Mouse (Mus musculus): ENCODE data around the gene A030005K14Rik.

The A030005K14Rik gene

GRCm38 (mm10) chr1:83059278-83059677, at the start of gene A030005K14Rik:
TSS of gene A030005K14Rik (minus strand) at chr1:83059378.
- DNase-seq (ENCODE audit: low spot score in 2 of 2) = no peak

DNA sequence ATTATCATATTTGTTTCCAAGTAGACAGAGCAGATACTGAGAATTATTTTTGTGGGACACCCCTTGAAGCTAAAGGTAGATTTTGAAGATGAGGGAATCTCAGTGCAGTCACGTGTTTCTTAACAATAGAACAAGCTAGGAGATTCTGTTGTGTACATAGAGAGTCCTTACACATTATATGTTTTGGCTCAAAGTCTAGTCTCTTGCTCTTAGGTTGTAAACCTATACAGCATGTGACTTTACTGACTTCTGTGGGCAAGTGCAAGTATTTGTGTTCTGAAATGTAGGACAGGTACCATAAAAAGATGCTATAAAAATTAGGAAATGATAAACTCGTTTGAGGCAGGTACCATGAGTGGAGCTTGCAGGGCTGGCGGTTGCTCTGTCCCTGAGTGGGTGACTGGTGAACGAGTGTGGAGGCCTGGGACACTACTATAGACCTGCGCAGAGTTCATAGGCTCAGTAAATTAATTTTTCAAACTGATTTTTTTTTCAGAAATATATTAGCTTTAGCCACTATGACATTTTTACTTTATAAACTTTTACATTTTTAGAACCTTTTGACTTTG, 48.3 kb upstream of the A030005K14Rik start:
- DNase-seq (ENCODE audit: low spot score in 2 of 2) = no peak

- DNase-seq (ENCODE audit: low spot score in 2 of 2) = no peak
Measured at GRCm38 (mm10) chr1:83105464-83105863, 46.3 kb upstream of the A030005K14Rik start.

DNA sequence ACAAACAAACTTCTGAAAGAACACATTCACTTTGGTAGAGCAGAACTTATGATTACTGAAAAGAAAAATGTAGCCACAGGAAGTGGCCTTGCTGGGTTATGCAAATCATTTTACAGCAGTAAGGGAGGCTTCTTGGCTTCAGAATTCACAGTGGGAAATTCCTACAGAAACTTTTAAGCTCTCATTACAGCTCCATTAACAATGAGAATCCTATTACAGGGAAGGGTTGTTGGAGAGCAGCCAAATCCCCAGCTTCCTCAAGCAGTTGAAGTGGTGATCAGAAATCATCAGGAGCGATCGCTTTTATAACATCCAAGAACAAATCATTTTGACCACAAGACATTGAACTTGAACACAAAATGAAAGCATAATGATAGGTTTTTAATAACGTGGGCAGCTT, 42.7 kb upstream of the A030005K14Rik start:
- no peak for DNase-seq (ENCODE audit: low spot score in 2 of 2)

DNA sequence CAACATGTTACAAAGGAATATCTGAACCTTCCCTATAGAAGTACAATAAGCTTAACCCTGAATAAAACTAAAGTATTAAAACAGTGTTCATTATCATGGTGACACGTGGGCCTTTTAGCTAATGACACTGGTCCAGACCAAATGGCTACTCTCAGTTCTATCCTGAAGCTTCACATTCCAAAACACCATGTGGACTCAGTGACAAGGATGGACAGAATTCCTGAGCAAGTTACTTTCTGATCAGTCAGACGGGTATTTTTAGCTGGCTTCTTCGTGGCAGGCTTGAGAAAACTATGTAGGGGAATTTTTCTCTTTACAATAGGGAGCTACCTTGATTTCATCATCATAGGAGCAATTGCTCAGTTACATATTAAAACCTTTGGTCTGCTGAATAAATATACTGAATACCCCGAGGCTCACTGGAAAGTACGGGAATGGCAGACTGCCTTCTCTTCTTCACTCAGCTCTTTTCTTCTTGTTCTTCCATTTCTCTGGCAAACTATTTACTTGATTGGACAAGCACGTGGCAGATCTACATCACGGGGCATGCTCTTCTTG, 40.5 kb upstream of the A030005K14Rik start:
- DNase-seq (ENCODE audit: low spot score in 2 of 2) = no peak

- no peak for DNase-seq (ENCODE audit: low spot score in 2 of 2)
Measured at GRCm38 (mm10) chr1:83099160-83099559, 40.0 kb upstream of the A030005K14Rik start.

- no peak for DNase-seq (ENCODE audit: low spot score in 2 of 2)
Measured at GRCm38 (mm10) chr1:83096935-83097334, 37.8 kb upstream of the A030005K14Rik start.

DNA sequence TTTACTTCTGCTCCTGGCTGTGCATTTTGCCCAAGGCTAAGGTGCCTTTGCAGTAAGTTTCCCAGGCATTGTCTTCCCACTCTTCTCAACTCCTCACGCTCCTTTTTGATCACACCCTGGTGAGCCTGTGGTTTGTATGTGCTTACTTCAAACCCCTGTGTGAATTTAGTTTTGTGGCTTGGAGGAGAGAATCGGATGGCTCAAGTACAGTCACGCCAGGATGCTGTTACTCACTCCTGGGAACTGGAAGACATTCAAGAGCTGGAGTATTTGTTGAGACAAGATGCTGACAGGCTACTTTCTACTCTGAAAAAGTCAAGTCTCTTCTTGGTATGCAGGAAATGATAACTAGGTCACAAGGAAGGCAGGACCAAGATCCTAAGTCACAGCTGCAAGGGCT, 32.1 kb upstream of the A030005K14Rik start:
- DNase-seq (ENCODE audit: low spot score in 2 of 2) = no peak

- no peak for DNase-seq (ENCODE audit: low spot score in 2 of 2)
Measured at GRCm38 (mm10) chr1:83084790-83085189, 25.6 kb upstream of the A030005K14Rik start.

GRCm38 (mm10) chr1:83077016-83077415, 17.8 kb upstream of the A030005K14Rik start:
- DNase-seq (ENCODE audit: low spot score in 2 of 2) = no peak

GRCm38 (mm10) chr1:83076190-83076917, 17.2 kb upstream of the A030005K14Rik start:
- peak in 1 of 2 experiments; percentile 1 for DNase-seq (ENCODE audit: low spot score in 2 of 2)

GRCm38 (mm10) chr1:83075526-83076189, 16.5 kb upstream of the A030005K14Rik start:
- DNase-seq (ENCODE audit: low spot score in 2 of 2) = no peak

- DNase-seq (ENCODE audit: low spot score in 2 of 2) = no peak
Measured at GRCm38 (mm10) chr1:83067205-83067604, 8.0 kb upstream of the A030005K14Rik start.

DNA sequence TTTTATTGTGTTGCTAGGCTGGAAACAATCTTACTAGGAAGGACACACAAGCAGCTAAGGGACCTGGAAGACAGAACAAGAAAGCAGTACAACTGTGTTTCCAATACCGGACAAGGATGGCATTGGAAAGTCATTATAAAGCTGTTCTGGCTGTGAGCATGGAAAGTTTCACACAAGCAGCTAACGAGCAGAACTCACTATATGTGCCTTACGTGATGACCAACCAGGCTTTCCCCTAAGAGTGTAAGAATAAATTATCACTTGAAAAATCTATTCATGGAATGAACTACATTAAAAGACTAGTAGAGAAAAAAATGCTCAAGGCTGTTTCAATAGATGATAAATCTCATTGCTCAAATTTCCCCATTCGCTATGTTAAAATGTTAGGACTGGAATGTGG, 7.4 kb upstream of the A030005K14Rik start:
- DNase-seq (ENCODE audit: low spot score in 2 of 2) = no peak

DNA sequence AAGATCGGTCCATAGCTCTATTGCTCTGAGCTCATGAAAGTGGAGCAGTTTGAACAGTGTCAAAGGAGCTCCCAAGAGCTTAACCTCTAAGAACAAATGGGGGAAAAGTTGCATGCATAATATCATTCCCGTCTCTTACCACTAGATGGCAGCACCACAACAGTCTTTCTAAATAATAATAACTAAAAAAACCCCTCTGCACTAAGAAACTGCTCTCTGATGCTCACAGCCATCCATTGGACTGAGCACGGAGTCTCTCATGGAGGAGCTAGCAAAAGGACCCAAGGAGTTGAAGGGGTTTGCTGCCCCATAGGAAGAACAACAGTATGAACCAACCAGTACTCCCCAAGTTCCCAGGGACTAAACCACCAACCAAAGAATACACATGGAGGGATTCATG, 5.7 kb upstream of the A030005K14Rik start:
- DNase-seq (ENCODE audit: low spot score in 2 of 2) = no peak

GRCm38 (mm10) chr1:83060643-83061042, 1.5 kb upstream of the A030005K14Rik start, which contains the start of gene Krtap28-13:
TSS of gene Krtap28-13 (plus strand) at chr1:83060930.
- DNase-seq (ENCODE audit: low spot score in 2 of 2) = no peak

DNA sequence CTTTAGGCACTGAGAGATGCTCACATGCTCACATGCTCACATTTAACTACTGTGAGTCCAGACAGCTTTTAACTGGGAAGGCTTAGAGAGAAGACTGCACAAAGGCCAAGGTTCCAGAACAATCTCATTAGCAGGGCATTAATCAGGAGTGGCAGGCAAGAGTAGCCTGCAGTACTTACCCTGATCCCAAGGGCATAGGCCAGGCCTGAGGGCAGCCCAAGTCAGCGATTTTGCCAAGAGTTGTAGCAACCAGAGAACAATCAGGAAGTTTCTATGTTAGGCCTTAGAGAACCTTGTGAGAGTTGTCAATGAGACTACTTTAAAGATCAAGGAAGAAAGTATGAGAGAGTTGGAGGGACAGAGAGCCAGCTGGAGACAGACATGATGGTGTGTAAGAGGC, 697 bp downstream of the A030005K14Rik start:
- DNase-seq (ENCODE audit: low spot score in 2 of 2) = no peak

DNA sequence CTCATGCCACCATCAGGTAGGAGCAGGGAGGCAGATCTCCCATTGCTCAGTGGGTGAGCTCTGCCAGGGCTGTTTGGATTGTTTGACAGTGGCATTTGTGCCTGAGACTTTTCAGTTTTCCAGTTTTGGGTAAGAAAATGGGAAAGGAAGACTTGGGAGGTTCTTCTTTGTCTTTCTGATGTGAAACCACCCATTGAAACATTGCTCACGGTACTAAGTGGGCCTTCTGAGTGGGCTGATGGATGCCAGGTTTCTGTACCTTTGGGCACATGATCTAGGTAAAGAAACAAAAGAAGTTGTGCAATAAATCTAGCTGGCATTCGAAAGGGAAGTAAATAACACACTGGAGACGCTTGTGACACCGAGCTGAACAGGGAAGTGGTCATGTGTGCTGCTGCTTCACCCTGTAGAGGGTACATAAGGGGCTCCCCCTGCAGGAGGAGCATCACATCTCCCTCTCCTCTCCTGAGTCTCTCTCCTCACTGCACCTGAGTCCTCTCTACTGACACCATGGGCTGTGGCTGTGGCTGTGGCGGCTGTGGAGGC, 14.2 kb downstream of the A030005K14Rik start, which contains the start of gene Gm47969:
TSS of gene Gm47969 (plus strand) at position 51 of the 546 bp plus-strand sequence.
- no peak for DNase-seq (ENCODE audit: low spot score in 2 of 2)

GRCm38 (mm10) chr1:83042380-83042779, 16.8 kb downstream of the A030005K14Rik start, which contains the start of gene Krtap28-10:
TSS of gene Krtap28-10 (minus strand) at chr1:83042480.
- DNase-seq (ENCODE audit: low spot score in 2 of 2) = no peak

GRCm38 (mm10) chr1:83039080-83039479, 20.1 kb downstream of the A030005K14Rik start:
- no peak for DNase-seq (ENCODE audit: low spot score in 2 of 2)

DNA sequence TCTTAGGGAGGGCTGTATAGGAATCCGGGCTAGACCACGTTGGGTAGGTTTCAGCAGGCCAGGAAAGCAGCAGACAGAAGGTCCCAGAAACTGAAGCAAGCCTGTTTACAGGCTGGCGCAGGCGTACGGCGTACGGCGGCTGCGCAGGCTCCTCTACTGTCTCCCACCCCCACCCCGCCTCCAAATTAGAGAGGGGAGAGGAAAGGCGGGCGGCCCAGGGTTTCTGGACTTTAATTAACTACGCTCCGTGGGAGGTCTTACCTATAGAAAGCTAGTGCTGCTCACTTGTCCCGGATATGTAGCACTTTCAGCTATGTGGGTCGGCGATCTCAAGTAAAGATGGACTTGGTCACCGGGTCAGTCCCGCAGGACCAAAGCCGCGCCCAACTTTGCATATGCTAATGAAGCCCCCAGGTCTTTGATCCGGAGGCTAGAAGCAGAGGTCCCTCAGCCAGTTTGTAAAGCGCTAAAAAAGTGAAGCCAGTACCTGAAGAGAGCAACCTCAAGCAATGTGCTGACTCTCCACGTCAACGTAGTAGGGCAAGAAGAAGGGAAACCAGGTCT, 21.0 kb downstream of the A030005K14Rik start, which contains the start of gene Slc19a3:
TSS of gene Slc19a3 (minus strand) at position 340 of the 564 bp plus-strand sequence.
- DNase-seq (ENCODE audit: low spot score in 2 of 2) = no peak

All from natural killer cell, adult 2 months (primary cell).